Mouse (Mus musculus) left cerebral cortex, adult 2 months (tissue): ENCODE results near the gene Bmp7. TPM values are rescaled to one million over a fixed set of nuclear protein-coding genes. Genes with fewer than 3 reads are reported as not detected.

Experiments used
- DNase-seq, 2 experiments: peaks; one replicate each; pipeline ENCODE4 v3.0.0; 2021 to 2022; ENCODE audit warnings: low spot score in 2 of 2, mixed read lengths in 1 of 2; ENCODE audit errors: extremely low spot score in 1 of 2
- H3K27ac ChIP-seq: fragments of 200-600 bp; 2 replicates; pipeline ENCODE4 v1.8.1; 2022
- H3K4me3 ChIP-seq: fragments of 200-600 bp; 2 replicates; pipeline ENCODE4 v1.8.1; 2022
- CTCF ChIP-seq: fragments of 200-600 bp; IDR thresholded peaks from 2 replicates; pipeline ENCODE4 v1.8.1; 2022; ENCODE audit warnings: antibody characterized with exemption, mild to moderate bottlenecking, moderate library complexity
- intact Hi-C: fragments of 180-260 bp; cut with DNase I; formaldehyde crosslinking; loops from one replicate; pipeline ENCODE4 v1.15.1; 2025
- total RNA-seq, 2 experiments: library from RNA; stranded (reverse); gene quantifications; 2 replicates each; pipeline ENCODE4 v1.2.3; 2021

Bmp7 gene
- total RNA-seq, 2 experiments from 2014 or later, result 9.6 to 13.9 TPM

- intact Hi-C loops, result no loop called here
- TF ChIP-seq CTCF, result no peak
Measured at GRCm38 (mm10) chr2:172927643-172928042, 12.5 kb downstream of the Bmp7 start.

GRCm38 (mm10) chr2:172926311-172926710, 13.8 kb downstream of the Bmp7 start:
- intact Hi-C loops, result no loop called here
- Histone ChIP-seq H3K27ac (no peak overlapping the region), H3K4me3 (no peak overlapping the region)
- no peak for DNase-seq
- no peak for TF ChIP-seq CTCF

More at GRCm38 (mm10) chr2:172927643-172928042, 12.5 kb downstream of the Bmp7 start:
- no peak for DNase-seq
- no peak overlapping the region for H3K27ac ChIP-seq
- H3K4me3 ChIP-seq, result no peak overlapping the region

- Histone ChIP-seq H3K4me3 (no peak overlapping the region), H3K27ac (no peak overlapping the region)
- no peak for DNase-seq
- intact Hi-C loops, result no loop called here
- no peak for TF ChIP-seq CTCF
Measured at GRCm38 (mm10) chr2:172924961-172925360, 15.2 kb downstream of the Bmp7 start.

- no peak overlapping the region for H3K27ac ChIP-seq
Measured at GRCm38 (mm10) chr2:172923198-172923597, 16.9 kb downstream of the Bmp7 start.

GRCm38 (mm10) chr2:172922597-172922996, 17.5 kb downstream of the Bmp7 start:
- intact Hi-C loops, result no loop called here

More at GRCm38 (mm10) chr2:172923198-172923597, 16.9 kb downstream of the Bmp7 start:
- TF ChIP-seq CTCF, result no peak
- intact Hi-C loops, result no loop called here
- DNase-seq, result no peak
- H3K4me3 ChIP-seq, result no peak overlapping the region

GRCm38 (mm10) chr2:172914018-172914417, 26.1 kb downstream of the Bmp7 start:
- no peak overlapping the region for H3K4me3 ChIP-seq
- no peak for DNase-seq
- TF ChIP-seq CTCF, result no peak
- intact Hi-C loops, result no loop called here
- H3K27ac ChIP-seq, result no peak overlapping the region

More at GRCm38 (mm10) chr2:172922597-172922996, 17.5 kb downstream of the Bmp7 start:
- no peak for TF ChIP-seq CTCF
- Histone ChIP-seq H3K4me3 (no peak overlapping the region), H3K27ac (no peak overlapping the region)
- no peak for DNase-seq

- intact Hi-C loops, result no loop called here
- H3K4me3 ChIP-seq, result no peak overlapping the region
- no peak for DNase-seq
- TF ChIP-seq CTCF, result no peak
- no peak overlapping the region for H3K27ac ChIP-seq
Measured at GRCm38 (mm10) chr2:172911715-172912114, 28.4 kb downstream of the Bmp7 start.

GRCm38 (mm10) chr2:172911157-172911556, 29.0 kb downstream of the Bmp7 start:
- DNase-seq, result no peak
- intact Hi-C loops, result no loop called here
- TF ChIP-seq CTCF, result no peak
- no peak overlapping the region for H3K27ac ChIP-seq
- H3K4me3 ChIP-seq, result no peak overlapping the region

GRCm38 (mm10) chr2:172909463-172909862, 30.7 kb downstream of the Bmp7 start:
- no peak for TF ChIP-seq CTCF
- Histone ChIP-seq H3K4me3 (no peak overlapping the region), H3K27ac (no peak overlapping the region)
- intact Hi-C loops, result no loop called here
- DNase-seq, result no peak

GRCm38 (mm10) chr2:172906146-172906545, 34.0 kb downstream of the Bmp7 start:
- DNase-seq, result no peak
- no peak overlapping the region for H3K27ac ChIP-seq
- H3K4me3 ChIP-seq, result no peak overlapping the region
- no peak for TF ChIP-seq CTCF
- intact Hi-C loops, result no loop called here

GRCm38 (mm10) chr2:172905057-172905456, 35.1 kb downstream of the Bmp7 start:
- no peak overlapping the region for H3K27ac ChIP-seq
- no peak overlapping the region for H3K4me3 ChIP-seq
- no peak for DNase-seq
- intact Hi-C loops, result no loop called here
- TF ChIP-seq CTCF, result no peak

- Histone ChIP-seq H3K27ac (no peak overlapping the region), H3K4me3 (no peak overlapping the region)
- no peak for DNase-seq
- intact Hi-C loops, result no loop called here
- no peak for TF ChIP-seq CTCF
Measured at GRCm38 (mm10) chr2:172904614-172905013, 35.5 kb downstream of the Bmp7 start.

- no peak overlapping the region for H3K4me3 ChIP-seq
- no peak for DNase-seq
- intact Hi-C loops, result no loop called here
- H3K27ac ChIP-seq, result no peak overlapping the region
- TF ChIP-seq CTCF, result no peak
Measured at GRCm38 (mm10) chr2:172903523-172903922, 36.6 kb downstream of the Bmp7 start.
